Mouse (Mus musculus) layer of hippocampus, postnatal 36 days (tissue): ENCODE results near the gene Ciz1. TPM values are rescaled to one million over a fixed set of nuclear protein-coding genes. Genes with fewer than 3 reads are reported as not detected.
"Not testable (repeated sequence)": the region's sequence is repeated elsewhere in the genome, so short reads cannot be mapped to it uniquely, and the experiment has no call there.

Experiments
- DNase-seq, 2 experiments: peaks; one replicate each; pipeline ENCODE4 v3.0.0; 2022
- total RNA-seq, 2 experiments: library from RNA; stranded (reverse); gene quantifications; 2 replicates each; pipeline ENCODE4 v1.2.3; 2021

Gene Ciz1
- total RNA-seq, 2 experiments from 2014 or later, result 69.8 to 94.5 TPM

DNA sequence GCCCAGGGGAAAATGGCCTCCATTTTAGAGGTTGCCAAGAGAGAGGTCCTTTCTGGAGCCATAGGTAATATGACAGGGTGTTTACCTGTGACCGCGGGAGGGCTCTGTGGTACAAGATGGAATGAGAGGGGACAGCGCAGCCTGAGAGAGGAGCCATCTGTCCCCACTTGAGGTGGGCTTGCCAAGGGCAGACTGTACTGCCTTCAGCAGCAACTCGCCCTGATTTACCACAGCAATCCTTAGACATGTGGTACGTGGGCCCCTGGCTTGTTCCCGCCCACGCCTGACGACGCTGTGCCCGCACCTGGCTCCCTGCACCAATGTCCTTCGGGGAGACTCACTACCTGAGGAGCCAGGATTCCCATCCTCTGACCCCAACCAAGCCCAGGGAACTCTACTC lies 3.8 kb upstream of the Ciz1 start:
- DNase-seq, result peak; percentile 56 to 60

DNA sequence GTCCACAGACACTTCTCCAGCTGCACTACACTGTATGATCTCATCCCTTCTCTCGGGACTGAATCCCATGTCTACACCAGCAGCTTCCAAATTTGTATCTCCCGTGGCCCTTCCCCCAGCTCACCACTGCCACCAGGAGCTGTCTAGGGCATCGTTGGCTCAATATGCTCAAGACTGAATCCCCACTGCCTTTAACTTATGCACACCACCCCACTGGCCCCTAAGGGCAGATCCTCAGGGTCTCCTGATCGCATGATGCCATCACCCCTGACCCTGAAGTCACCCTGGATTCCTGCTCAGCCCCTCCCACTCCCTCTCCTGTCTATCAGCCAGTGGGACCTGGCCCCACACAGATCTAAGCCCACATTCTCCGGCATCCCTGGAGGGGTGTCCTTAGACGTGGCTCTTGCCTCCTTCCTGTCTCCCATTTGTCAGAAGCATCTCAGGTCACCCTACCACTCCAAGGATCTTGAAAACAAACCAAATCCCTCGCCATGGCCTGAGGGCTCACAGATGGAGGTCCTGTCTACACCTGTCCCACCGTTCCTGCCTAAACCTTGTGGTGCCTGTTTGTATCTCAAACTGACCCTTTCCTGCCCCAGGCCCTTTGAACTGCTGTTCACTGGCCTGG lies 2.4 kb upstream of the Ciz1 start:
- peak in 1 of 2 experiments; percentile 46 for DNase-seq

GRCm38 (mm10) chr2:32350471-32351051 lies 1.6 kb upstream of the Ciz1 start:
- no peak for DNase-seq

DNA sequence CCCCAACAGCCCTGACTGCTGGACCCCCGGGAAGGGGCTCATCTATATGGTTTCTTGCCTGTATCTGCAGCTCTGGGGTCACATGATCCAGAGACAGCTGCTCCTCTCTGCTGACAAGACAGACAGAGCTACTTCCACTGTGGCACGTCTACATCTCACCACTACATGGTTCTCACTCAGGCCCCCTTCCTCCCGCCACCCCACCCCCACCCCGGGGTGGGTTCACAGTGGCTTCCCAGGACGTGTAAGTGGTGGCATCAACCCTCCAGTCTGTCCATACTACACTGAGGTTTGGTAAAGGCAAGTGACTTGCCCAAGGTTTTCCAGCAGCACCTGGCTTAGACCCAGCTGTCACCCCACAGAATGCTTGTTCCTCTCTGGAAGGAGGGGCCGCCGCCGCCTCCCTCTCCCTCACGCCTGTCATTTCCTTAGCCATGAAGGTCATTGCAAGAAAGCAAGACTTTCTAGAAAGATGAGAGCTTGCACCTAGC lies 611 bp upstream of the Ciz1 start:
- DNase-seq, result peak; percentile 40 to 47

GRCm38 (mm10) chr2:32353007-32353542 lies 948 bp downstream of the Ciz1 start, which contains the start of gene Dnm1:
Dnm1 (minus strand) TSS chr2:32353338.
- DNase-seq, result peak; percentile 94 to 95

GRCm38 (mm10) chr2:32353836-32354235 lies 1.7 kb downstream of the Ciz1 start:
- DNase-seq, result no peak

DNA sequence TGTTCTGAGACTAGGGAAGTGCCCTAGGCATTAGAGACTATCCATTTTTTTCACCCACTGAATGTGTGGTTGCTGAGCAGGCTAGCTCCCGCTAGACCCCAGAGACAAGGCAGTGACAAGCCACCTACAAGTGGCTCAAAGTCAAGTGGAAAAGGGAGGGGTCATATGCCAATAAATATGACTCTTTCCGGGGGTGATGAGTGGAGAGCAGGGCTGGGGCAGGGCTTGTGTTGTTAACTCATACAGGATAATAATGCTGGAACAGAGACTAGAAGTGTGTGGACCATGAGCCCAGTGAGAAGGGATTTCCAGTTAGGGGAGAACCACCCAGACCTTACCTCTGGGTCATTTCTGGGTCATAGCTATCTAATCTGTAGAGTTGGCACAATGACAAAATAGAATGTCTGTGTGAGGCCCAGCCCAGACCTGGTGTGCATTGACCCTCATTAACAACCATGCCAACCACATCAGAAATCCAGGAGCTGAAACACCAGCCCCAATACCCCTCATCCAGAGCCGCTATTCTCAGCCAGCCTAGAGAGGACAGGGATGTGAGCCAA lies 2.3 kb downstream of the Ciz1 start:
- DNase-seq, result no peak

GRCm38 (mm10) chr2:32356216-32356615 lies 4.1 kb downstream of the Ciz1 start:
- no peak for DNase-seq

GRCm38 (mm10) chr2:32357710-32358109 lies 5.6 kb downstream of the Ciz1 start:
- no peak for DNase-seq

DNA sequence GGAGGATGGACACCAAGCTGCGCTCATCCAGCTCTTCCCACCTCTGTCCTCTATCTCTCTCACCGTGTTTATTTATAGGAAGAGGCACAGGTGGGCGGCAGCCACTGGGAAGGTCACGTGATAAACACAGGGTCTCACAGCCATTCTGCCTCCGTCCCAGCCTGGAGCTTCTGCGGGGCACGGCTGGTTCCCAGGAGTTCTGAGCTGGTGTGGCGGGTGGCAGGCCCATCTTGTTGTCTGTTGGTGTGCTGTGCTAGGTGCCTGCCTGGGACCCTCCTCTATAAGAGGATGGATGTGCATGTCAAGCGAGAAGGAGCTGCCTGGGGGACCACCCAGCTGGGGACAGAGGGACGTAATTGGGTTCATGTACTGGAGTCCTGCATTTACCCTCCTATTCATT lies 6.3 kb downstream of the Ciz1 start:
- DNase-seq, result no peak

DNA sequence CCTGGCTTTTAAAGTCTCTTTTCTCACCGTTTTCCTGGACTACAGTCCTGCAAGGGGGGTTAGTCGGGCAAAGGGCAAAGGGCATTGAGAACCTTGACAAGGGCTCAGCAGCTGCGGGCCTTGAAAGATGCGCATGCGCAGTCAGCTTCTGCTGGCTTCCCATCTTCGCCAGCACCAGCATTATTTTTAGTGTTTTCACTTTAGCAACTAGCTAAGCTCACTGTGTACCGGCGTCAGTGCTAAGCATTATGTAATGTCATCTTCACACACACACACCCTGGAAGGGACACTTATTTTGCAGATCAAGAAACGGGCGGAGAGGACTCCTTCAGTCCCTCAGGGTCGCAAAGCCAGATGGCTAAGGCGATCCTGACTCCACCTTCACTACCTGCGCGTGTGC lies 8.6 kb downstream of the Ciz1 start:
- DNase-seq, result peak; percentile 74 to 77

DNA sequence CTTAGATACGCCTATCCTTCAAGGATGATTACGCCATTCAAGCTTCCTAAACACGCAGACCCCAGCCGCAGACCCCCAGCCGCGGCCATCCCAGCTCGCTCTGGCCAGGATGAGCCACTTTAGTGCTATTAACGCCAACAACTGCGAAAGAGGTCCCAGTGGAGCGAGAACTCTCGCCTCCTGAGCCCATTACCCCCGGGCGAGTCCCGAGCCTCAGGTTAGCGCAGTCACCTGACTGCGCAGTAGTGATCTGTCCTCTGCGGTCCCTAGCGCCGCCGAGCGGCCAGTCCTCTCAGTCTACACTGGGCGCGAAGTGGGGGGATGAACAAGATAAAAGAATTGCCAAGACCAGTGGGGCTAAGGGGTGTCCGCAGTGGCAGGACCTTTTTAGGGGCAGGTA lies 9.3 kb downstream of the Ciz1 start:
- DNase-seq, result peak; percentile 63 to 74

GRCm38 (mm10) chr2:32362274-32362673 lies 10.1 kb downstream of the Ciz1 start:
- DNase-seq, result not testable (repeated sequence)

- DNase-seq, result peak; percentile 90
Observed at GRCm38 (mm10) chr2:32362817-32363340, 10.8 kb downstream of the Ciz1 start.

DNA sequence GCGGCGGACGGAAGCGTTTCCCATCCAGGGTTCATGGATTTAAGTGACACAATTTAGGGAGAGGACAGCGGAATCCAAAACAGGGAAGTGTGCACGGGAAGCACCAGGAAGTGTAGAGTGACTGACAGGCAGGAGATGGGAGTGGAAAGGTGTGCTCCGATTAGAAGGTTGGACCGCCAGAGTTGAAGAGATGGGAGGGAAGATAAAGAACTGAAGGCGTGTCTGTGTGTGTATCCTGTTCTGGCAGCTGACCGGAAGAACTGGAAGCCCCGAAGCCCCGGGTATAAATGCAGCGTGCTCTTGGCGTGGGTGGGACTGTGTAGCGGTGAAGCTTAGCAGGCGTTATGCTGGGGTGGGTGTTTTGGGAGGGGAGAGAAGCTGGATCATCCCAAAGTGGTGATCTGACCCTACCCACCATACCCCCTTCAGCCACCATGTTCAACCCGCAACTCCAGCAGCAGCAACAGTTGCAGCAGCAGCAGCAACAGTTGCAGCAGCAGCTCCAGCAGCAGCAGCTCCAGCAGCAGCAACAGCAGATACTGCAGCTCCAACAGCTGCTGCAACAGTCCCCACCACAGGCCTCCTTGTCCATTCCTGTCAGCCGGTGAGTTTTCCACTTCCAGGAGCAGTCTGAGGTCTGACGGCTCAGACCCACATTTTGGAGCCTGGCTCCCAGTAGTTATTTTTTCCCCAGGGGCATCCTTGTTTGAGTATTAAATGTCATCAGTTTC lies 11.4 kb downstream of the Ciz1 start:
- DNase-seq, result no peak

DNA sequence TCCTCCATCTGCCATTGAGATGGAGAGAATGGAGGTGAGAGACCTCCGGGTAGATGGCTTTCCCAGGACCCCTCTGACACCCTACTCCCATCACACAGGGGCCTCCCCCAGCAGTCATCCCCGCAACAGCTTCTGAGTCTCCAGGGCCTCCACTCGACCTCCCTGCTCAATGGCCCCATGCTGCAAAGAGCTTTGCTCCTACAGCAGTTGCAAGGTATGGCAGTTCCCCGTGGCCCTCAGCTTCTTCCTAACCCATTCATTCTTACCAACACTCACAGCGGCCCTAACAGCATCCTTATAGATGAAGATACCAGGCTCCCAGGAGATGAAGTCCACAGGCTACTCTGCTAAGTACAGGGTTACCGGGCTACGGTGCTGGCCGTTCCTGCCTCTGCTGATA lies 12.0 kb downstream of the Ciz1 start:
- no peak for DNase-seq

GRCm38 (mm10) chr2:32367315-32367714 lies 15.2 kb downstream of the Ciz1 start:
- DNase-seq, result no peak

GRCm38 (mm10) chr2:32374191-32374590 lies 22.1 kb downstream of the Ciz1 start:
- DNase-seq, result no peak

- no peak for DNase-seq
Observed at GRCm38 (mm10) chr2:32375317-32375940, 23.3 kb downstream of the Ciz1 start.

DNA sequence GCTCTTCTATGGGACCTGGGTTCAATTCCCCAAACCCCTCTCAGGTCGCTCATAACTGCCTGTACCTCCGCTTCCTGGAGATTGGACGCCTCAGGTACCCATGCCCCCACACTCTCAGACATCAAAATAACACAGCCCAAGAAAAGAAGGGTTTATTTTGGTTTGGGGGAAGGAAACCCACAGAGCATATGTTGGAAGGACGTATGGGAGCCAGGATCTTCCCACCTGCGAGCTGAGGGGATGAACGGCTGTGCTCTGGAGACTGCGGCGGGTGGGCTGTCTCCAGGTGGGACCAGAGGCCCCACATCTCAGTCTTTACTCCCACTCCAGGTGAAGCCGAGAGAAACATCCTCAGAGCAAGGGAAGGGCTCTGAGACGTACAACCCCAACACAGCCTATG lies 24.8 kb downstream of the Ciz1 start:
- no peak for DNase-seq

GRCm38 (mm10) chr2:32380001-32380500 lies 27.9 kb downstream of the Ciz1 start:
- DNase-seq, result no peak
